Mouse (Mus musculus): ENCODE measurements around the gene Krtap4-1.
"Not testable (repeated sequence)": the region's sequence is repeated elsewhere in the genome, so short reads cannot be mapped to it uniquely, and the experiment has no call there.

DNA sequence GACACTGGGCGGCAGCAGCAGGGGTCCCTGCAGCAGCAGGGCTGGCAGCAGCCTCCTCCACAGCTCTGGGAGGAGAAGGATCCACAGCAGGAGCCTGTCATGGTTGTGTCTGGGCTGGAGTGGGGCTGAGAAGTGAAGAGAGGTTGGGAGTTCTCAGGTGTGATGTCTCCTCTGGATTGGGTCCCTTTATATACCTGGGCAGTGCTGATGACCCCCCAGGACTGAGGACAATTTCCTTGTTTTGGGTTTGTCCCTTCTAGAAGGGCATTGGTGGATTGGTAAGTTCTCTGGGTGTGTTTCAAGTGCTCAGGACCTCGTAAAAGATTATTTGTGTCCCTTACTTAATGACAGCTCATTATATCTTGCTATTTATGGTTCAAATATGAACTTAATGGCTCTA lies 17.9 kb downstream of the Krtap4-1 start, which contains the start of gene Gm11937:
- TF ChIP-seq POLR2A (IDR thresholded peaks at IDR 0.05; ENCODE audit: borderline replicate concordance, control insufficient read depth, low read depth, low read length); CTCF (IDR thresholded peaks at IDR 0.05; ENCODE audit: control insufficient read depth, insufficient read depth, low read length): not testable (repeated sequence)

Measured in bone marrow, adult 2 months (tissue).